Mouse (Mus musculus) myocyte (in vitro differentiated cells): Measurements from ENCODE around the gene Prss43. TPM values are rescaled to one million over a fixed set of nuclear protein-coding genes. Genes with fewer than 3 reads are reported as not detected.

Source experiments
- H3K27me3 ChIP-seq: one replicate; pipeline ENCODE4 v1.6.1; 2011; ENCODE audit not compliant: control insufficient read depth, insufficient read depth, insufficient read length
- H3K36me3 ChIP-seq: one replicate; pipeline ENCODE4 v1.6.1; 2011; ENCODE audit not compliant: control insufficient read depth, insufficient read depth
- H3K4me2 ChIP-seq: one replicate; pipeline ENCODE4 v1.6.1; 2011; ENCODE audit warnings: low read depth, control low read depth
- H3K4me3 ChIP-seq: one replicate; pipeline ENCODE4 v1.5.1; 2011; ENCODE audit warnings: mild to moderate bottlenecking, control low read depth, moderate library complexity
- H3K79me2 ChIP-seq: one replicate; pipeline ENCODE4 v1.6.1; 2011; ENCODE audit not compliant: control insufficient read depth, insufficient read depth
- H3ac ChIP-seq: one replicate; pipeline ENCODE4 v1.6.1; 2011; ENCODE audit not compliant: control insufficient read depth, insufficient read length
- CEBPB ChIP-seq: IDR thresholded peaks from 2 replicates; pipeline ENCODE4 v1.6.1; 2011; ENCODE audit warnings: mild to moderate bottlenecking, moderate library complexity; ENCODE audit not compliant: poor library complexity, insufficient read depth, severe bottlenecking
- E2F4 ChIP-seq: IDR thresholded peaks from one replicate; pipeline ENCODE4 v1.6.1; 2011; ENCODE audit warnings: mild to moderate bottlenecking, control low read depth, moderate library complexity; ENCODE audit not compliant: insufficient read depth
- MAX ChIP-seq: IDR thresholded peaks from one replicate; pipeline ENCODE4 v1.6.1; 2011; ENCODE audit warnings: low read depth, mild to moderate bottlenecking, control low read depth
- MYOD1 ChIP-seq, 3 experiments: IDR thresholded peaks; one replicate each; pipeline ENCODE4 v1.6.1; 2011; ENCODE audit warnings: control low read depth in 2 of 3, low read depth in 2 of 3, mild to moderate bottlenecking in 2 of 3, moderate library complexity in 1 of 3; ENCODE audit not compliant: insufficient read length in 2 of 3, control insufficient read depth in 1 of 3
- MYOG ChIP-seq, 3 experiments: IDR thresholded peaks; one replicate each; pipeline ENCODE4 v1.6.1; 2011; ENCODE audit warnings: control low read depth in 2 of 3, low read depth in 2 of 3, mild to moderate bottlenecking in 2 of 3; ENCODE audit not compliant: insufficient read length in 2 of 3, control insufficient read depth in 1 of 3, insufficient read depth in 1 of 3
- POLR2A ChIP-seq: IDR thresholded peaks from one replicate; pipeline ENCODE4 v1.6.1; 2011; ENCODE audit warnings: low read depth, mild to moderate bottlenecking, control low read depth, moderate library complexity; ENCODE audit not compliant: insufficient read length
- POLR2AphosphoS2 ChIP-seq: IDR thresholded peaks from one replicate; pipeline ENCODE4 v1.6.1; 2011; ENCODE audit warnings: low read depth, control low read depth; ENCODE audit not compliant: insufficient read length
- REST ChIP-seq: IDR thresholded peaks from one replicate; pipeline ENCODE4 v1.6.1; 2011; ENCODE audit warnings: mild to moderate bottlenecking, control low read depth, moderate library complexity; ENCODE audit not compliant: insufficient read depth, insufficient read length
- SRF ChIP-seq: IDR thresholded peaks from one replicate; pipeline ENCODE4 v1.6.1; 2011; ENCODE audit warnings: low read depth; ENCODE audit not compliant: control insufficient read depth, insufficient read length
- TCF12 ChIP-seq: IDR thresholded peaks from one replicate; pipeline ENCODE4 v1.6.1; 2011; ENCODE audit warnings: mild to moderate bottlenecking, control low read depth; ENCODE audit not compliant: poor library complexity, insufficient read depth, severe bottlenecking
- TCF3 ChIP-seq: IDR thresholded peaks from one replicate; pipeline ENCODE4 v1.6.1; 2011; ENCODE audit warnings: low read depth, control low read depth; ENCODE audit not compliant: insufficient read length
- USF1 ChIP-seq: IDR thresholded peaks from one replicate; pipeline ENCODE4 v1.6.1; 2011; ENCODE audit warnings: low read depth, mild to moderate bottlenecking, control low read depth, moderate library complexity
- polyA plus RNA-seq: library from polyadenylated mRNA; unstranded; fragments of >200 nt; fragmentation: generic; extraction: Trizol; gene quantifications from one replicate; pipeline ENCODE4 v1.2.1, GENCODE M21; 2012; ENCODE audit warnings: missing spikeins

Prss43 gene
- polyA plus RNA-seq, 1 experiment = not detected

GRCm38 (mm10) chr9:110821436-110821835, 5.1 kb upstream of the Prss43 start:
- no peaks in the 10 kb centered on the region for H3K36me3 ChIP-seq
- H3K4me3 ChIP-seq = no peak overlapping the region
- H3K27me3 ChIP-seq = peaks cover 41% of the 10 kb centered on the region
- H3K4me2 ChIP-seq = no peak overlapping the region
- H3K79me2 ChIP-seq = no peaks in the 10 kb centered on the region
- TF ChIP-seq POLR2A = no peak
- TF ChIP-seq REST = no peak
- TF ChIP-seq MYOG (IDR thresholded peaks at IDR 0.05; ENCODE audit: control insufficient read depth in 1 of 3, insufficient read depth in 1 of 3, insufficient read length in 2 of 3, low read depth in 2 of 3) = no peak
- TF ChIP-seq CEBPB = no peak
- no peak for TF ChIP-seq POLR2AphosphoS2
- no peak for TF ChIP-seq TCF3
- TF ChIP-seq SRF = no peak
- TF ChIP-seq MYOD1 (IDR thresholded peaks at IDR 0.05; ENCODE audit: control insufficient read depth in 1 of 3, insufficient read length in 2 of 3, low read depth in 2 of 3) = no peak
- no peak for TF ChIP-seq USF1
- H3ac ChIP-seq = no peak overlapping the region

- TF ChIP-seq TCF12 (no peak), POLR2AphosphoS2 (no peak), POLR2A (no peak), USF1 (no peak), CEBPB (no peak)
- no peak overlapping the region for H3K4me3 ChIP-seq
- H3K36me3 ChIP-seq = no peaks in the 10 kb centered on the region
- H3K79me2 ChIP-seq = no peaks in the 10 kb centered on the region
- no peak overlapping the region for H3ac ChIP-seq
- no peak overlapping the region for H3K4me2 ChIP-seq
- H3K27me3 ChIP-seq = peaks cover 43% of the 10 kb centered on the region
Measured at GRCm38 (mm10) chr9:110825426-110825825, 1.1 kb upstream of the Prss43 start.

DNA sequence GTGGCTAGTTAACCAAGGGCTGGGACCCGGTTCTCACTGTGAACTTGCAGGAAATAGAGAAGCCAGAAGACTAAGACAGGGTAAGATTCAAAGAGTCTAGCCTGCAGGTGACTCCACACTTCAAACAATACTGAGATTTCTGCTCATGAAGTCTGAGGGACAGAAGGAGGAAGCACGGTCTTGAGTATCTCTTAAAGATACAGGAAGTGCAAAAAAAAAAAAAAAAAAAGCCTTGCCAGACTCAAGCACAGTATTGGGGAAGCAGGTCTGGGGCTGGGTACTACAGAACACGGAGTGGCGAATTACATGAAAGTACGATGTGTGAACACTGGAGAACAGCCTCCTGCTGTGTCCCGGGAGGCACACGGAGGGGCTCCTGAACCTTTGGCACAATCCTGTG, 658 bp upstream of the Prss43 start:
- H3K27me3 ChIP-seq = peaks cover 43% of the 10 kb centered on the region
- H3K36me3 ChIP-seq = no peaks in the 10 kb centered on the region
- H3K4me2 ChIP-seq = no peak overlapping the region
- H3ac ChIP-seq = no peak overlapping the region
- no peaks in the 10 kb centered on the region for H3K79me2 ChIP-seq
- no peak for TF ChIP-seq USF1
- TF ChIP-seq E2F4 = no peak
- TF ChIP-seq TCF3 = no peak
- TF ChIP-seq POLR2AphosphoS2 = no peak
- TF ChIP-seq POLR2A = no peak
- TF ChIP-seq SRF = no peak
- TF ChIP-seq REST = no peak
- no peak for TF ChIP-seq CEBPB
- no peak for TF ChIP-seq MYOG (IDR thresholded peaks at IDR 0.05; ENCODE audit: control insufficient read depth in 1 of 3, insufficient read depth in 1 of 3, insufficient read length in 2 of 3, low read depth in 2 of 3)
- TF ChIP-seq MYOD1 (IDR thresholded peaks at IDR 0.05; ENCODE audit: control insufficient read depth in 1 of 3, insufficient read length in 2 of 3, low read depth in 2 of 3) = no peak
- TF ChIP-seq TCF12 = no peak
- no peak for TF ChIP-seq MAX
- no peak overlapping the region for H3K4me3 ChIP-seq

GRCm38 (mm10) chr9:110833021-110833420, 6.5 kb downstream of the Prss43 start:
- no peak overlapping the region for H3K4me2 ChIP-seq
- H3K4me3 ChIP-seq = no peak overlapping the region
- TF ChIP-seq SRF = no peak
- no peak for TF ChIP-seq MYOG (IDR thresholded peaks at IDR 0.05; ENCODE audit: control insufficient read depth in 1 of 3, insufficient read depth in 1 of 3, insufficient read length in 2 of 3, low read depth in 2 of 3)
- TF ChIP-seq REST = no peak
- no peak for TF ChIP-seq TCF3
- no peak for TF ChIP-seq MAX
- no peak for TF ChIP-seq CEBPB
- no peak for TF ChIP-seq POLR2A
- TF ChIP-seq E2F4 = no peak
- no peak for TF ChIP-seq MYOD1 (IDR thresholded peaks at IDR 0.05; ENCODE audit: control insufficient read depth in 1 of 3, insufficient read length in 2 of 3, low read depth in 2 of 3)
- no peak for TF ChIP-seq TCF12
- TF ChIP-seq POLR2AphosphoS2 = no peak
- TF ChIP-seq USF1 = no peak
- no peak overlapping the region for H3ac ChIP-seq
- H3K36me3 ChIP-seq = no peaks in the 10 kb centered on the region
- H3K27me3 ChIP-seq = peaks cover 10% of the 10 kb centered on the region
- no peaks in the 10 kb centered on the region for H3K79me2 ChIP-seq

- H3K36me3 ChIP-seq = no peaks in the 10 kb centered on the region
- no peak within 1 kb of the TSS for H3ac ChIP-seq
- H3K79me2 ChIP-seq = no peaks in the 10 kb centered on the region
- no peaks in the 10 kb centered on the region for H3K27me3 ChIP-seq
- no peak within 1 kb of the TSS for H3K4me3 ChIP-seq
- no peak within 1 kb of the TSS for H3K4me2 ChIP-seq
- no peak for TF ChIP-seq POLR2A
Measured at GRCm38 (mm10) chr9:110834411-110834810, 7.9 kb downstream of the Prss43 start, which contains the start of gene Prss45. TSS of gene Prss45 (plus strand) at chr9:110834588.
